Mouse (Mus musculus) liver, embryonic 16.5 days (tissue): ENCODE measurements around the gene Acsl6. TPM values are rescaled to one million over a fixed set of nuclear protein-coding genes. Genes with fewer than 3 reads are reported as not detected.
A peak's percentile ranks its signal among the peaks of the same experiment; 100 is the strongest.

Experiments
- ATAC-seq: fragments of 200-750 bp; cut with Nextera tagmentation; 2 replicates; pipeline ENCODE4 v1.8.0; 2017; ENCODE audit warnings: low read depth, mild to moderate bottlenecking, moderate number of reproducible peaks, moderate library complexity
- H3K27ac ChIP-seq: fragments of 300-500 bp; sonication (generic); 2 replicates; pipeline ENCODE4 v1.5.1; 2014; ENCODE audit warnings: mild to moderate bottlenecking, low read length
- H3K27me3 ChIP-seq: fragments of 300-500 bp; sonication (generic); 2 replicates; pipeline ENCODE4 v1.6.1; 2014; ENCODE audit warnings: low read depth, low read length, mixed read lengths; ENCODE audit not compliant: control insufficient read depth, insufficient read depth
- H3K36me3 ChIP-seq: fragments of 300-500 bp; sonication (generic); 2 replicates; pipeline ENCODE4 v1.6.1; 2014; ENCODE audit warnings: mild to moderate bottlenecking; ENCODE audit not compliant: control insufficient read depth, insufficient read depth
- H3K4me1 ChIP-seq: fragments of 300-500 bp; sonication (generic); 2 replicates; pipeline ENCODE4 v1.6.1; 2014; ENCODE audit warnings: low read depth, low read length, mixed read lengths; ENCODE audit not compliant: control insufficient read depth
- H3K4me2 ChIP-seq: fragments of 300-500 bp; sonication (generic); 2 replicates; pipeline ENCODE4 v1.6.1; 2014; ENCODE audit warnings: low read depth, low read length, mixed read lengths
- H3K4me3 ChIP-seq: fragments of 300-500 bp; sonication (generic); 2 replicates; pipeline ENCODE4 v1.5.1; 2014; ENCODE audit warnings: low read depth, mild to moderate bottlenecking, low read length
- H3K9ac ChIP-seq: fragments of 300-500 bp; sonication (generic); 2 replicates; pipeline ENCODE4 v1.6.1; 2014; ENCODE audit warnings: low read depth, low read length
- H3K9me3 ChIP-seq: fragments of 300-500 bp; sonication (generic); replicated peaks from 2 replicates; pipeline ENCODE4 v1.6.1; 2016; ENCODE audit warnings: low read length; ENCODE audit not compliant: control insufficient read depth
- WGBS: fragments of 180-500 bp; shearing (Covaris S2); extraction: QIAGEN DNeasy Blood & Tissue Kit; methylation state at CpG from one replicate; pipeline ENCODE4 v1.1.7; 2014; ENCODE audit not compliant: insufficient replicate concordance; 5-methylcytosine and 5-hydroxymethylcytosine counted together
- polyA plus RNA-seq: library from polyadenylated mRNA; unstranded; fragments of >200 nt; fragmentation: Nextera tagmentation; extraction: Ambion mirVana; gene quantifications from 2 replicates; pipeline ENCODE4 v1.2.1, GENCODE M21; 2015

Acsl6 gene
- polyA plus RNA-seq, result 0.42 and 0.84 TPM in 2 replicates

- no peak for ATAC-seq
- no peak within 1 kb of the TSS for H3K27ac ChIP-seq
- no peaks in the 10 kb centered on the region for H3K9me3 ChIP-seq
- under 1% methylated on average over 52 of the region's 59 CpGs for WGBS
- H3K36me3 ChIP-seq, result no peaks in the 10 kb centered on the region
- H3K9ac ChIP-seq, result no peak within 1 kb of the TSS
- H3K27me3 ChIP-seq, result peaks cover 42% of the 10 kb centered on the region
- H3K4me1 ChIP-seq, result no peaks in the 10 kb centered on the region
- H3K4me2 ChIP-seq, result peak within 1 kb of the TSS; percentile 64
- H3K4me3 ChIP-seq, result peak within 1 kb of the TSS; percentile 50
Measured at GRCm38 (mm10) chr11:54303728-54304470, at the start of gene Acsl6. Gene Acsl6, plus strand, starts transcription at chr11:54303798.

GRCm38 (mm10) chr11:54254114-54254513 lies 49.5 kb upstream of the Acsl6 start:
- Histone ChIP-seq H3K27ac (no peak overlapping the region), H3K27me3 (no peaks in the 10 kb centered on the region), H3K36me3 (no peaks in the 10 kb centered on the region), H3K4me1 (peaks cover 4% of the 10 kb centered on the region; the same call in 1 of the 2 replicates), H3K9me3 (no peaks in the 10 kb centered on the region), H3K4me3 (no peak overlapping the region), H3K9ac (no peak overlapping the region), H3K4me2 (no peak overlapping the region)
- 25% methylated on average over 4 of the region's 4 CpGs for WGBS
- no peak for ATAC-seq

- WGBS, result 53% methylated on average over 3 of the region's 3 CpGs
- H3K9me3 ChIP-seq, result no peaks in the 10 kb centered on the region
- peak; percentile 48; the same call in 1 of the 2 replicates for ATAC-seq
Measured at GRCm38 (mm10) chr11:54256624-54257376, 46.8 kb upstream of the Acsl6 start.

GRCm38 (mm10) chr11:54263405-54264031 lies 40.1 kb upstream of the Acsl6 start:
- Histone ChIP-seq H3K9me3 (no peaks in the 10 kb centered on the region), H3K4me3 (no peak overlapping the region), H3K27ac (no peak overlapping the region), H3K27me3 (no peaks in the 10 kb centered on the region), H3K9ac (no peak overlapping the region), H3K4me1 (no peaks in the 10 kb centered on the region), H3K4me2 (no peak overlapping the region), H3K36me3 (no peaks in the 10 kb centered on the region)
- 19% methylated on average over 1 of the region's 1 CpGs for WGBS
- no peak for ATAC-seq

More at GRCm38 (mm10) chr11:54256624-54257376, 46.8 kb upstream of the Acsl6 start:
- no peaks in the 10 kb centered on the region for H3K27me3 ChIP-seq
- no peak overlapping the region for H3K4me3 ChIP-seq
- H3K27ac ChIP-seq, result no peak overlapping the region
- H3K36me3 ChIP-seq, result no peaks in the 10 kb centered on the region
- no peak overlapping the region for H3K9ac ChIP-seq
- no peaks in the 10 kb centered on the region for H3K4me1 ChIP-seq
- no peak overlapping the region for H3K4me2 ChIP-seq

GRCm38 (mm10) chr11:54264542-54264941 lies 39.1 kb upstream of the Acsl6 start:
- no peak overlapping the region for H3K4me3 ChIP-seq
- H3K9ac ChIP-seq, result no peak overlapping the region
- H3K4me1 ChIP-seq, result no peaks in the 10 kb centered on the region
- 37% methylated on average over 2 of the region's 2 CpGs for WGBS
- ATAC-seq, result no peak
- H3K27ac ChIP-seq, result no peak overlapping the region
- H3K4me2 ChIP-seq, result no peak overlapping the region
- H3K36me3 ChIP-seq, result no peaks in the 10 kb centered on the region
- H3K9me3 ChIP-seq, result no peaks in the 10 kb centered on the region
- H3K27me3 ChIP-seq, result no peaks in the 10 kb centered on the region

- no peak for ATAC-seq
- 36% methylated on average over 6 of the region's 6 CpGs for WGBS
Measured at GRCm38 (mm10) chr11:54267177-54267576, 36.4 kb upstream of the Acsl6 start, which contains the start of gene Il3. Gene Il3, minus strand, starts transcription at chr11:54267277.

GRCm38 (mm10) chr11:54269191-54269896 lies 34.3 kb upstream of the Acsl6 start:
- Histone ChIP-seq H3K9me3 (no peaks in the 10 kb centered on the region), H3K4me1 (no peaks in the 10 kb centered on the region), H3K27me3 (no peaks in the 10 kb centered on the region), H3K27ac (no peak overlapping the region), H3K36me3 (no peaks in the 10 kb centered on the region), H3K9ac (no peak overlapping the region), H3K4me2 (no peak overlapping the region), H3K4me3 (no peak overlapping the region)
- ATAC-seq, result no peak
- WGBS, result 53% methylated on average over 3 of the region's 3 CpGs

More at GRCm38 (mm10) chr11:54267177-54267576, 36.4 kb upstream of the Acsl6 start, which contains the start of gene Il3:
- no peaks in the 10 kb centered on the region for H3K36me3 ChIP-seq
- no peak within 1 kb of the TSS for H3K4me3 ChIP-seq
- H3K4me2 ChIP-seq, result no peak within 1 kb of the TSS
- H3K27ac ChIP-seq, result no peak within 1 kb of the TSS
- H3K4me1 ChIP-seq, result no peaks in the 10 kb centered on the region
- H3K27me3 ChIP-seq, result no peaks in the 10 kb centered on the region
- no peak within 1 kb of the TSS for H3K9ac ChIP-seq
- no peaks in the 10 kb centered on the region for H3K9me3 ChIP-seq

- no peaks in the 10 kb centered on the region for H3K4me1 ChIP-seq
- no peak for ATAC-seq
- no peak overlapping the region for H3K9ac ChIP-seq
- 18% methylated on average over 5 of the region's 5 CpGs for WGBS
- H3K27me3 ChIP-seq, result no peaks in the 10 kb centered on the region
- no peak overlapping the region for H3K4me2 ChIP-seq
- no peak overlapping the region for H3K4me3 ChIP-seq
- H3K27ac ChIP-seq, result no peak overlapping the region
- no peaks in the 10 kb centered on the region for H3K9me3 ChIP-seq
- H3K36me3 ChIP-seq, result no peaks in the 10 kb centered on the region
Measured at GRCm38 (mm10) chr11:54271437-54271949, 32.1 kb upstream of the Acsl6 start.
